Mouse (Mus musculus): ENCODE measurements around the gene Mtmr12.

DNA sequence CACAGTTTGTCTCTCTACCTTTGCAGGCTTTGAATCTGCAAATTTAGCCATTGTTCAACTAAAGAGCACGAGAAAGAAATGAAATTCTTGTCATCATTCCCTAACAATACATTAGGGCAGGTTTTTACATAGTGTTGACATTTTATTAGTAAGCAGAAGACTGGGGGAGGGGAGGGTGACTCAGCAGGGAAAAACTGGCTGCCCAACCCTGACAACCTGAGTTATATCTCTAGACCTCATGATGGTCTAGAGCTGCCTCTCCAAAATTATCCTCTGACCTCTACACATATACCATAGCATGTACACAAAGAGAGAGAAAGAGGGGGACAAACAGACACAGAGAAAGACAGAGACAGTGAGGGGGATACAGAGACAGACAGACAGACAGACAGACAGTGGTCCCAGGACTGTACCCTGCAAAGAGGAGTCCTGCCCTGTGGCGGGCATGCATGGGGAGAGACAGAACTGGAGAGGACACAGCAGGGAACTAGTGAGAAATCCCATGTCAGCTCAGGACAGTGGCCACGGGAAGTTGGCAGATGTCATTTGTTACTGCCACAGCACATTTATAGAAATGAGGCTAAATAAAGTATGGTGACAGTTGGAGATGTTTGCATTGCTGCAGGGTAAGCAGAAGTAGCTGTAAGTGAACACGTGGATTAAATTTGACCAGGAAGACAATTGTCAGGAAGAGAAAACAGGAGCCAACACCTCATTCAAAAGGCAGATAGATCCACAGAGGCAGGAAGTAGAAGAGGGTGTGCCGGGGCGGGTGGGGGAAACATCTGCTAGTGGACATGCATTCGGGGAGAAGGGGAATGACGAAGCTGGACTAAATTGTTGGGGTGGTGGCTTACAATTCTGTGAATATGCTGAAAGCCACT, 101.6 kb downstream of the Mtmr12 start:
- TF ChIP-seq CTCF (IDR thresholded peaks at IDR 0.05; ENCODE audit: extremely low read depth, insufficient read length, insufficient replicate concordance, low read depth, low read length), result no peak
- TF ChIP-seq POLR2A (IDR thresholded peaks at IDR 0.05; ENCODE audit: low read depth, low read length), result no peak
